Mouse (Mus musculus): ENCODE results near the gene Asb3. TPM values are rescaled to one million over a fixed set of nuclear protein-coding genes. Genes with fewer than 3 reads are reported as not detected.

Gene Asb3
- polyA plus RNA-seq, 1 experiment: 3.6 TPM

- Histone ChIP-seq H3K4me3 (ENCODE audit: insufficient read depth, low read depth, low read length) (no peak overlapping the region), H3K27me3 (replicated peaks; ENCODE audit: control insufficient read depth, insufficient read depth, low read length) (no peaks in the 10 kb centered on the region), H3K36me3 (ENCODE audit: control insufficient read depth, insufficient read depth, low read length) (peaks cover 2% of the 10 kb centered on the region; the same call in 1 of the 2 replicates), H3K27ac (ENCODE audit: insufficient read depth, low read depth, low read length) (no peak overlapping the region), H3K4me1 (ENCODE audit: control insufficient read depth, insufficient read depth, low read length) (no peaks in the 10 kb centered on the region)
- DNase-seq: no peak
- no peak for TF ChIP-seq CTCF (conservative IDR thresholded peaks at IDR 0.05; ENCODE audit: insufficient read depth, insufficient read length, low read depth, low read length)
- no peak for TF ChIP-seq POLR2A (IDR thresholded peaks at IDR 0.05; ENCODE audit: low read depth, low read length)
- 92% methylated on average over 3 of the region's 3 CpGs for WGBS
These were observed 27.1 kb downstream of the Asb3 start for GRCm38 (mm10) chr11:30912311-30912710.

GRCm38 (mm10) chr11:30920641-30921040 lies 35.4 kb downstream of the Asb3 start:
- Histone ChIP-seq H3K27me3 (replicated peaks; ENCODE audit: control insufficient read depth, insufficient read depth, low read length) (no peaks in the 10 kb centered on the region), H3K4me3 (ENCODE audit: insufficient read depth, low read depth, low read length) (no peak overlapping the region), H3K4me1 (ENCODE audit: control insufficient read depth, insufficient read depth, low read length) (no peaks in the 10 kb centered on the region), H3K36me3 (ENCODE audit: control insufficient read depth, insufficient read depth, low read length) (no peaks in the 10 kb centered on the region), H3K27ac (ENCODE audit: insufficient read depth, low read depth, low read length) (no peak overlapping the region)
- DNase-seq: no peak
- TF ChIP-seq CTCF (conservative IDR thresholded peaks at IDR 0.05; ENCODE audit: insufficient read depth, insufficient read length, low read depth, low read length): no peak
- no peak for TF ChIP-seq POLR2A (IDR thresholded peaks at IDR 0.05; ENCODE audit: low read depth, low read length)
- WGBS: 79% methylated on average over 1 of the region's 1 CpGs

GRCm38 (mm10) chr11:30923283-30923682 lies 38.1 kb downstream of the Asb3 start:
- H3K36me3 ChIP-seq (ENCODE audit: control insufficient read depth, insufficient read depth, low read length): peaks cover 1% of the 10 kb centered on the region; the same call in 1 of the 2 replicates
- no peak overlapping the region for H3K4me3 ChIP-seq (ENCODE audit: insufficient read depth, low read depth, low read length)
- H3K4me1 ChIP-seq (ENCODE audit: control insufficient read depth, insufficient read depth, low read length): no peaks in the 10 kb centered on the region
- 98% methylated on average over 3 of the region's 3 CpGs for WGBS
- H3K27me3 ChIP-seq (replicated peaks; ENCODE audit: control insufficient read depth, insufficient read depth, low read length): no peaks in the 10 kb centered on the region
- TF ChIP-seq CTCF (conservative IDR thresholded peaks at IDR 0.05; ENCODE audit: insufficient read depth, insufficient read length, low read depth, low read length) (no peak), POLR2A (IDR thresholded peaks at IDR 0.05; ENCODE audit: low read depth, low read length) (no peak)
- no peak for DNase-seq
- no peak overlapping the region for H3K27ac ChIP-seq (ENCODE audit: insufficient read depth, low read depth, low read length)

DNA sequence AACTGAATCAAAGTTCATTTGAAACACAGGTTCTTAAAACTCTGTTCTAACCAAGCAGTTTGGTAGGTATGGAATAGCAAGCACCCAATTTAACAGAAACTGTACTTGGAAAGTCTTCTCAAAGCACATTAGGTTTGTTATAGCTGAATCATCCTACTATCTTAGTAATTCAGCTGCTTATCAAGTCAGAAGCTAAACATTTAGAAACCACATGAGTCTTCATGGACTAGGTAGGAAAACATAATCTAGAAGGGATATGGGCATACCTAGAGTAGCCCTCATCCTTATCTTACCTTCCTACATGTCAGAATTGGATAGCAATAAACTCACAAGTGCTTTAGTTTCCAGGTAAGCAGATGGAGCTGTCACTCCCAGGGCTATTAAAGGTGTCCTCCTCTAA lies 42.9 kb downstream of the Asb3 start:
- no peak for DNase-seq
- Histone ChIP-seq H3K27me3 (replicated peaks; ENCODE audit: control insufficient read depth, insufficient read depth, low read length) (no peaks in the 10 kb centered on the region), H3K27ac (ENCODE audit: insufficient read depth, low read depth, low read length) (no peak overlapping the region), H3K4me3 (ENCODE audit: insufficient read depth, low read depth, low read length) (no peak overlapping the region), H3K36me3 (ENCODE audit: control insufficient read depth, insufficient read depth, low read length) (peaks cover 3% of the 10 kb centered on the region; the same call in 1 of the 2 replicates), H3K4me1 (ENCODE audit: control insufficient read depth, insufficient read depth, low read length) (no peaks in the 10 kb centered on the region)
- TF ChIP-seq CTCF (conservative IDR thresholded peaks at IDR 0.05; ENCODE audit: insufficient read depth, insufficient read length, low read depth, low read length) (no peak), POLR2A (IDR thresholded peaks at IDR 0.05; ENCODE audit: low read depth, low read length) (no peak)

DNA sequence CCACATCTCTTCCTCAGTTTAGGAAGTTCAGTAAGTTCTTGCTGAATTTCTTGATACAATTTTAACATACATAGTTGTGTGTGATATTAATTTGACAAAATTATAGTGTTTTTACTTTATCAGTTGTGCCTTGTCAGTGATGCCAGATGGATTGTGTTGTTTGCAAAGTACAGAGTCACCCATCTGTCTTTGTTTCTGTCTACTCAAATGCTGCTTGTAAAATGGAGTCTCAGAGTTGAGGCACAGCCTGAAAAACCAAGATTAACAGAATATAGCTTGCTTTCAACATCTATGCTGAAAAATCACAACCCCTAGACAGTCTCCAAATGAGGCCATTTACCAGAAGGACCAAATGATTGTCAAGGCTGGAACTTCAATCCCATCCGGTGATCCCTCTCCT lies 43.3 kb downstream of the Asb3 start:
- 100% methylated on average over 1 of the region's 1 CpGs for WGBS
- H3K27me3 ChIP-seq (replicated peaks; ENCODE audit: control insufficient read depth, insufficient read depth, low read length): no peaks in the 10 kb centered on the region
- no peak overlapping the region for H3K27ac ChIP-seq (ENCODE audit: insufficient read depth, low read depth, low read length)
- TF ChIP-seq POLR2A (IDR thresholded peaks at IDR 0.05; ENCODE audit: low read depth, low read length) (no peak), CTCF (conservative IDR thresholded peaks at IDR 0.05; ENCODE audit: insufficient read depth, insufficient read length, low read depth, low read length) (no peak)
- H3K36me3 ChIP-seq (ENCODE audit: control insufficient read depth, insufficient read depth, low read length): peaks cover 3% of the 10 kb centered on the region; the same call in 1 of the 2 replicates
- no peak for DNase-seq
- no peaks in the 10 kb centered on the region for H3K4me1 ChIP-seq (ENCODE audit: control insufficient read depth, insufficient read depth, low read length)
- H3K4me3 ChIP-seq (ENCODE audit: insufficient read depth, low read depth, low read length): no peak overlapping the region

DNA sequence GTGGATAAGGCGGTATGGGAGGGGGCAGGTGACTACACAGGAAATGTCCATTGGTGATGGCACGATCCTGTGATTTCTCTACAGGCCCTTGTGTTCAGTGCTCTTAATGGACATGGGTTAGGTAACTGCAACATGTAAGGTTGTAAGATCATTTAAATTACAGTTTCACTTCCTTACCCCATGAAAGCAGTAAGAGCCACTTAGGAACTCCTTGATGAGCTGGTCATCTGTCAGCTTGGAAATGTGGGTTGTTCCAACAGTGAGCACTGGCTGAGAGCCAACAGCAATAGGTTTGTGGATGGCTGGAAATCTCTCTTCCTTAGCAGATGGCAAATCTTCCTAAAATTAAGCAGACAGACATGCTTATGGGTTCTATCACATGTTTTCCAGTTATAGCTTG lies 58.3 kb downstream of the Asb3 start:
- Histone ChIP-seq H3K4me3 (ENCODE audit: insufficient read depth, low read depth, low read length) (no peak overlapping the region), H3K27me3 (replicated peaks; ENCODE audit: control insufficient read depth, insufficient read depth, low read length) (no peaks in the 10 kb centered on the region), H3K27ac (ENCODE audit: insufficient read depth, low read depth, low read length) (no peak overlapping the region), H3K36me3 (ENCODE audit: control insufficient read depth, insufficient read depth, low read length) (peaks cover 14% of the 10 kb centered on the region), H3K4me1 (ENCODE audit: control insufficient read depth, insufficient read depth, low read length) (no peaks in the 10 kb centered on the region)
- WGBS: 93% methylated on average over 2 of the region's 2 CpGs
- TF ChIP-seq POLR2A (IDR thresholded peaks at IDR 0.05; ENCODE audit: low read depth, low read length) (no peak), CTCF (conservative IDR thresholded peaks at IDR 0.05; ENCODE audit: insufficient read depth, insufficient read length, low read depth, low read length) (no peak)
- no peak for DNase-seq

GRCm38 (mm10) chr11:30952829-30953228 lies 67.6 kb downstream of the Asb3 start:
- TF ChIP-seq CTCF (conservative IDR thresholded peaks at IDR 0.05; ENCODE audit: insufficient read depth, insufficient read length, low read depth, low read length): no peak
- no peak for TF ChIP-seq POLR2A (IDR thresholded peaks at IDR 0.05; ENCODE audit: low read depth, low read length)
- no peaks in the 10 kb centered on the region for H3K27me3 ChIP-seq (replicated peaks; ENCODE audit: control insufficient read depth, insufficient read depth, low read length)
- H3K36me3 ChIP-seq (ENCODE audit: control insufficient read depth, insufficient read depth, low read length): peaks cover 5% of the 10 kb centered on the region
- no peak overlapping the region for H3K4me3 ChIP-seq (ENCODE audit: insufficient read depth, low read depth, low read length)
- no peaks in the 10 kb centered on the region for H3K4me1 ChIP-seq (ENCODE audit: control insufficient read depth, insufficient read depth, low read length)
- 57% methylated on average over 5 of the region's 5 CpGs for WGBS
- no peak for DNase-seq
- no peak overlapping the region for H3K27ac ChIP-seq (ENCODE audit: insufficient read depth, low read depth, low read length)
